Mouse (Mus musculus) midbrain, embryonic 14.5 days (tissue): ENCODE measurements around the gene Hspb3. TPM values are rescaled to one million over a fixed set of nuclear protein-coding genes. Genes with fewer than 3 reads are reported as not detected.

Experiments used
- ATAC-seq: fragments of 200-750 bp; cut with Nextera tagmentation; 2 replicates; pipeline ENCODE4 v1.8.0; 2017; ENCODE audit warnings: moderate number of reproducible peaks, moderate library complexity; ENCODE audit not compliant: low FRiP score, low TSS enrichment
- DNase-seq: peaks from one replicate; pipeline ENCODE4 v3.0.0-alpha.2; 2015
- H3K27ac ChIP-seq: fragments of 300-500 bp; sonication (generic); replicated peaks from 2 replicates; pipeline ENCODE4 v1.5.1; 2014; ENCODE audit warnings: mild to moderate bottlenecking, low read depth, low read length, moderate library complexity
- H3K27me3 ChIP-seq: fragments of 300-500 bp; sonication (generic); 2 replicates; pipeline ENCODE4 v1.6.1; 2014; ENCODE audit warnings: low read length, control low read depth, mixed read lengths; ENCODE audit not compliant: control insufficient read depth, insufficient read depth
- H3K36me3 ChIP-seq: fragments of 300-500 bp; sonication (generic); 2 replicates; pipeline ENCODE4 v1.6.1; 2014; ENCODE audit warnings: low read length, control low read depth; ENCODE audit not compliant: control insufficient read depth, insufficient read depth
- H3K4me1 ChIP-seq: fragments of 300-500 bp; sonication (generic); 2 replicates; pipeline ENCODE4 v1.6.1; 2014; ENCODE audit warnings: mild to moderate bottlenecking, antibody characterized with exemption, low read length, control low read depth; ENCODE audit not compliant: control insufficient read depth, insufficient read depth
- H3K4me2 ChIP-seq: fragments of 300-500 bp; sonication (generic); 2 replicates; pipeline ENCODE4 v1.6.1; 2014; ENCODE audit warnings: mild to moderate bottlenecking, low read length, moderate library complexity
- H3K4me3 ChIP-seq: fragments of 300-500 bp; sonication (generic); replicated peaks from 2 replicates; pipeline ENCODE4 v1.5.1; 2014; ENCODE audit warnings: low read depth, low read length
- H3K9ac ChIP-seq: fragments of 300-500 bp; sonication (generic); replicated peaks from 2 replicates; pipeline ENCODE4 v1.6.1; 2014; ENCODE audit warnings: mild to moderate bottlenecking, low read length, moderate library complexity
- H3K9me3 ChIP-seq: fragments of 300-500 bp; sonication (generic); 2 replicates; pipeline ENCODE4 v1.6.1; 2016; ENCODE audit warnings: low read length, control low read depth, mixed read lengths; ENCODE audit not compliant: control insufficient read depth
- WGBS: fragments of 180-500 bp; shearing (Covaris S2); extraction: QIAGEN DNeasy Blood & Tissue Kit; methylation state at CpG from one replicate; pipeline ENCODE4 v1.1.7; 2014; 5-methylcytosine and 5-hydroxymethylcytosine counted together
- polyA plus RNA-seq: library from polyadenylated mRNA; unstranded; fragments of >200 nt; fragmentation: Nextera tagmentation; extraction: Ambion mirVana; gene quantifications from 2 replicates; pipeline ENCODE4 v1.2.1, GENCODE M21; 2014

Gene Hspb3
- polyA plus RNA-seq, 1 experiment from 2014 or later: 0.29 TPM

DNA sequence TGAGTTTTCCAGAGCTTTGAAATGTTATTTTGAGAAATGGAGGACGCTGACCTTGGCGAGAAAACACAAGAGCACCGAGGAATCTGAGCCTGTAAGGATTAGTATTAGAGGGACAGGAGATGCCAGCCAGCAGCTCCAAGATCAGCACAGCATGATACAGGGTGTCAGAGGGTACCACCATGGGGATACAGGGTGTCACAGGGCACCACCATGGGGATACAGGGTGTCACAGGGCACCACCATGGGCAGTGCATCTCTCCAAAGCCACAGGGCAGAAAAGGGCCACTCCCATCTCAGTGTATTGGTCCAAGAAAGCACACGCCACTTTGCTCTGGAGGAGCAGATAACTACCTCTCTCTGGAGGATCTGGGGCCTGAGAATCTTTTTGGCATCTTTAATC, 6.8 kb downstream of the Hspb3 start:
- Histone ChIP-seq H3K27ac (no peak overlapping the region), H3K9ac (no peak overlapping the region), H3K9me3 (no peaks in the 10 kb centered on the region), H3K4me2 (no peak overlapping the region), H3K27me3 (no peaks in the 10 kb centered on the region), H3K36me3 (no peaks in the 10 kb centered on the region), H3K4me1 (no peaks in the 10 kb centered on the region), H3K4me3 (no peak overlapping the region)
- 89% methylated on average over 4 of the region's 4 CpGs for WGBS
- no peak for DNase-seq
- no peak for ATAC-seq

DNA sequence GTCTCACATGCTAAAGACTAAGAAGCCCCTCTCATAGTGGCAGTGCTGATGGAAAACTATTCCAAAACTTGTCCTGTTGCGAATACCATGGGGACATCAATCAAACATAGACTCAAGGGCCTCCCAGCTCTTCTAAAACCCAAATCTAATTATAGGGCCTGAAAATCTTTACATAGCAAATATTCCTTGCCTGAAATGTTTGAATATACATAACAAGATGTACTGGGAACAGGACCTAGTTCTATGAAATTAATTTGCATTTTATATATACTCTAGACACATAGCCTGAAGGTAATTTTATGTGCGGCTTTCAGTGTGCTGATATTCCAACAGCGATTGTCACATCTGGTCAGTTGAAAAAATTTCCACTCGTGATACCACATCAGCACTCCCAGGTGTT, 8.0 kb downstream of the Hspb3 start:
- no peak overlapping the region for H3K9ac ChIP-seq
- ATAC-seq: no peak
- H3K27me3 ChIP-seq: no peaks in the 10 kb centered on the region
- no peaks in the 10 kb centered on the region for H3K36me3 ChIP-seq
- no peak for DNase-seq
- H3K4me2 ChIP-seq: no peak overlapping the region
- H3K9me3 ChIP-seq: no peaks in the 10 kb centered on the region
- H3K27ac ChIP-seq: no peak overlapping the region
- H3K4me3 ChIP-seq: no peak overlapping the region
- 85% methylated on average over 4 of the region's 4 CpGs for WGBS
- no peaks in the 10 kb centered on the region for H3K4me1 ChIP-seq

DNA sequence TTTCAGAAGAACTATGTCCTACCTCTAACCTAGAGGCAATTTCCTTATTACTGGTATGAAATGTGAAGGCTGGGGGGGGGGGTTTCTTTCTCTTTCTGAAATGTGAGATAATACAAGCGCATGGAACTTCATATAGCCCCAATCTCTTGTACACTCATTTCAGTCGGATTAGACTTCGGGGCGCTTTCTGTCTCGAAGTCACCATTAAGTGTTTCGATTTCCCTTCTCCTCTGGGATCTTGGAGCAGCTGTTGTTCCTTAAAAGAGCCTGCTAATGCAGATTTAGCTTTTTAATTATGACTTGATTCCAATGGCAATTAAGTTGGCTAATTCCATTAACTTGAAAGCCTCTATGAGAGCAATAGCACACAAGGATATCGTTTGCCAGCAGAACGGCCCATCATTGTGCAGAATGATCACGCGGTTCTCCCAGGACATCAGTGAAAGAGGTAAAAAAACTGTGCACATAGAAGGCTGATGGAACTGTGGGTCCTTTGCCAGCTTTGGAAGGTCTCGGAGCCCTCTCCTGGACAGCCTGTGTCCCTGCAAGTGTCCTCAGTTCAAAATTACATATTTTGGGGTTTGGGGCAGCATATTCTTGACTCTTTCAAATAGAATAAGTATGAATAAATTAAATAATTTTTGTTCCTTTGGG, 22.4 kb downstream of the Hspb3 start:
- H3K27me3 ChIP-seq: no peaks in the 10 kb centered on the region
- H3K27ac ChIP-seq: no peak overlapping the region
- no peak overlapping the region for H3K4me2 ChIP-seq
- H3K36me3 ChIP-seq: no peaks in the 10 kb centered on the region
- H3K9ac ChIP-seq: no peak overlapping the region
- 48% methylated on average over 11 of the region's 11 CpGs for WGBS
- H3K4me1 ChIP-seq: no peaks in the 10 kb centered on the region
- ATAC-seq (peak; percentile 47; the same call in 1 of the 2 replicates), DNase-seq (peak; percentile 71)
- H3K4me3 ChIP-seq: no peak overlapping the region
- no peaks in the 10 kb centered on the region for H3K9me3 ChIP-seq

DNA sequence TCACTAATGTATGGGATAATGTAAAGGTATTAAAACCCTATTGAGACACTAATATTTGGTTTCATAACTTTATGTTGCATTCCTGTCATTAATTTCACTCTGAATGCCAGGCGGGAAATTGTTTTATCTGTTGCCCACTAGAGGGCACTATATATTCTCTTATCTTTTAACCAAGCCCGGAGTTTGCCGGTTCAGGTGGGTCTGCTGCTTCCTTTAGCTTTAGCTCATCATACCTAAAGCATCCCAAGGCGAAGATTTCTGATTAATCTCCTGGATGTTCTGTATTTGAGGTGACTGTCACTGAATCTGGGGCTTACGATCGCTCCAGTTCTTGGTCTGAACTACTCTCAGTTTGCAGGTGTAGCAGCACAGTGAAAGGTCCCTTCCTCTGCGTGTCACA, 24.6 kb downstream of the Hspb3 start:
- Histone ChIP-seq H3K27ac (no peak overlapping the region), H3K27me3 (no peaks in the 10 kb centered on the region), H3K36me3 (no peaks in the 10 kb centered on the region), H3K9ac (no peak overlapping the region), H3K4me3 (no peak overlapping the region), H3K4me2 (no peak overlapping the region), H3K4me1 (no peaks in the 10 kb centered on the region), H3K9me3 (no peaks in the 10 kb centered on the region)
- ATAC-seq: no peak
- DNase-seq: peak; percentile 88
- 29% methylated on average over 7 of the region's 7 CpGs for WGBS

DNA sequence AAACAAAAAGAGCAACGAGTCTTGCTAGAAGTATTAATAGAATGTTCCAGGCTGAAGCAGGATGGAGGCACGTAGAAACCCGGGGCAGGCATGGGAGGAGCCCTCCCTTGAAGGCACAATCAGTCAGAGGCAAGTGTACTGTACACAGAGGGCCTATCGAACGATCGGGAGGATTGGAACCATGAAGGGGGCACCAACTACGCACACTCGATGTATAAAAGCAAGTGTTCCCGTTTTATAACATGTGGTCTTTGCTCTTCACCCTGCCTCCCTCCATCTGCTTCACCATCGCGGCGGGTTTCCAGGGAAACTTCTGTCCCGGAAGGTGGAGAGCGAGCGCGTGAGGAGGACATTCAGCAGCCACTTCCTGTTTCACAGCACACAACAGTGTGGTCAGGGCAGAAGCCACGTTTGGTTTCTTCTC, 27.7 kb downstream of the Hspb3 start:
- H3K27me3 ChIP-seq: no peaks in the 10 kb centered on the region
- no peaks in the 10 kb centered on the region for H3K4me1 ChIP-seq
- ATAC-seq (no peak), DNase-seq (no peak)
- no peak overlapping the region for H3K4me2 ChIP-seq
- no peak overlapping the region for H3K4me3 ChIP-seq
- H3K9ac ChIP-seq: no peak overlapping the region
- no peaks in the 10 kb centered on the region for H3K9me3 ChIP-seq
- WGBS: 87% methylated on average over 17 of the region's 17 CpGs
- no peak overlapping the region for H3K27ac ChIP-seq
- H3K36me3 ChIP-seq: no peaks in the 10 kb centered on the region

DNA sequence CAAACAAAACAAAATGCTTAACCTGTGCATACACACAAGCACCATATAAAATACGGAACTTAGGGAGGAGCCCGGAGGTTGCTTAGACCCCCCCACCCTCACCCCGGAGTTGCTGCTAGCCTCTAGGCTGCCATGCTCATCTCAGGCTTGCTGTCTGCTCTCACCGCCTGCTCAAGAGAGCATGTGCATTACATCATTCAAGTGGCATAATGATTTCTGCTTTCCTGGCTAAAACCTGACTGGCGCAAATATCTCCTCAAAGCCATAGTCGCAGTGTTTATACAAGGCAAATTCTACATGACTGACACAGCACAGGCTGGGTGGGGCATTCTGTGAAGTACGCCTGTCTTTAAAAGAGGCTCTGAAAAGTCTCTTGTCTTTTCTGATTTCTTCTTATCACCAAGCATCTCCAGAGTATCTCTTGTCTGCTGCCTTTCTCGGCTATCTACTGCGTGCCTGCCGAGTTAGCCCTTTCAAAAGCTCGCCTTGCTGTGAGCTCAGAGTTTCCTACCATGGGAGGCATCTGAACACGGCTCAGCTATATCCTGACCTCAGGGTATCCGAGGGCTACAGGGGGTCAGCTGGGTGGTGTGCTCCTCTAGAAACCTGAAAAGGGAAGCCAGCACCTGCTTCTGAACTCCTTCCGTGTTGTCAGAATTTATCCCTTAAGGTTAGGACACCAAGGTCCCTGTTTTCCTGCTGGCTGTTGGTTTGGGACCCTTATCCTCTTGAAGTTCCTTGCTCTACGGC, 28.6 kb downstream of the Hspb3 start:
- WGBS: 83% methylated on average over 15 of the region's 15 CpGs
- Histone ChIP-seq H3K4me1 (no peaks in the 10 kb centered on the region), H3K9me3 (no peaks in the 10 kb centered on the region), H3K4me2 (no peak overlapping the region), H3K27ac (no peak overlapping the region), H3K27me3 (no peaks in the 10 kb centered on the region), H3K36me3 (no peaks in the 10 kb centered on the region), H3K4me3 (no peak overlapping the region), H3K9ac (no peak overlapping the region)
- no peak for ATAC-seq
- no peak for DNase-seq

DNA sequence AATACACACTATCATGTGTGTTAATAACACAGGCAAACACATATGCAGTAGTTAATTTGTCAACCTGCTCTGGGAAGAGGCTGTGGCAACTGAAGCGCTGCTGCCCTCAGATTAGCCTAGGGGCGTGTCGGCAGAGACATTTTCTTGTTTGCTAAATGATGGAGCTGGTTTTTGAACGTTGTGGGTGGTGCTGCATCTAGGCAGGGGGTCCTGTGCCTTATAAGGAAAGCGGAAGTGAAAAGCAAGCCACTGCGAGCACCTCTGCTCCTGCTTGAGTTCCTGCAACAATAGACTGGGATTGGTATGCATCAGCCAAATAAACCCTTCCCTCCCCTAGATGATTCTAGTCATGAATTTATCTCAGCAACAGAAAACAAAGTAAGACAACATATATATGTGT, 31.0 kb downstream of the Hspb3 start:
- Histone ChIP-seq H3K27ac (no peak overlapping the region), H3K4me1 (no peaks in the 10 kb centered on the region), H3K4me2 (no peak overlapping the region), H3K9ac (no peak overlapping the region), H3K4me3 (no peak overlapping the region), H3K9me3 (no peaks in the 10 kb centered on the region), H3K27me3 (no peaks in the 10 kb centered on the region), H3K36me3 (no peaks in the 10 kb centered on the region)
- 47% methylated on average over 6 of the region's 6 CpGs for WGBS
- ATAC-seq: no peak
- no peak for DNase-seq

GRCm38 (mm10) chr13:113627601-113628000, 35.9 kb downstream of the Hspb3 start:
- Histone ChIP-seq H3K9ac (no peak overlapping the region), H3K4me3 (no peak overlapping the region), H3K27me3 (no peaks in the 10 kb centered on the region), H3K9me3 (no peaks in the 10 kb centered on the region), H3K36me3 (no peaks in the 10 kb centered on the region), H3K27ac (no peak overlapping the region), H3K4me1 (no peaks in the 10 kb centered on the region), H3K4me2 (no peak overlapping the region)
- 86% methylated on average over 8 of the region's 8 CpGs for WGBS
- ATAC-seq: no peak
- DNase-seq: no peak

DNA sequence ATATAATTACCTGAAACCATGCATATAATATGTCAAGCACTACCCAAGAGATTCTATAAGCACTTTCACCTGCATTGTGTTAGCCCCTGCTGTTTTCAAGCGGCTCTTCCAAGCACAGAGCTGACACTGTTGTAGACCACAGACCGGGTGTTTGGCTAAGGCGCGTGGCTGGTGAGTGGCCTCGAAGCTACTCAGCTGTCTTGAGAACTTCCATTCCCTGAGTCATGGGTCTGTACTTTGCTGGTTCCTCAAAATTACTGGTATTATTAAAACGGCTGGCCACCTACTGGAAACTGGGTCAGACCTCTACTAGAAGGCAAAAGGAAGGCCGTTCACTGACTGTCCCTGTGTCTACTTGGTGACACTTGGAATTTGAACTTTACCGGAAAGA, 40.6 kb downstream of the Hspb3 start:
- Histone ChIP-seq H3K27me3 (no peaks in the 10 kb centered on the region), H3K9me3 (no peaks in the 10 kb centered on the region), H3K4me1 (no peaks in the 10 kb centered on the region), H3K4me3 (no peak overlapping the region), H3K4me2 (no peak overlapping the region), H3K36me3 (no peaks in the 10 kb centered on the region), H3K9ac (no peak overlapping the region), H3K27ac (no peak overlapping the region)
- WGBS: 89% methylated on average over 8 of the region's 8 CpGs
- DNase-seq (no peak), ATAC-seq (no peak)
